Mouse (Mus musculus) CD4-positive helper T cell, adult 2 months (primary cell): ENCODE data around the gene Psmd9.

ENCODE experiments used
- DNase-seq: peaks from one replicate; pipeline ENCODE4 v3.0.0-alpha.2; 2012; ENCODE audit warnings: low read depth, missing footprints, low spot score

Gene Psmd9

GRCm38 (mm10) chr5:123137044-123137909 lies 31.9 kb upstream of the Psmd9 start:
- peak; percentile 72 for DNase-seq

- DNase-seq: no peak
Measured at GRCm38 (mm10) chr5:123137910-123138229, 31.3 kb upstream of the Psmd9 start.

- DNase-seq: peak; percentile 66
Measured at GRCm38 (mm10) chr5:123138230-123138911, 30.8 kb upstream of the Psmd9 start.

GRCm38 (mm10) chr5:123138953-123139721 lies 30.1 kb upstream of the Psmd9 start:
- DNase-seq: peak; percentile 82

DNA sequence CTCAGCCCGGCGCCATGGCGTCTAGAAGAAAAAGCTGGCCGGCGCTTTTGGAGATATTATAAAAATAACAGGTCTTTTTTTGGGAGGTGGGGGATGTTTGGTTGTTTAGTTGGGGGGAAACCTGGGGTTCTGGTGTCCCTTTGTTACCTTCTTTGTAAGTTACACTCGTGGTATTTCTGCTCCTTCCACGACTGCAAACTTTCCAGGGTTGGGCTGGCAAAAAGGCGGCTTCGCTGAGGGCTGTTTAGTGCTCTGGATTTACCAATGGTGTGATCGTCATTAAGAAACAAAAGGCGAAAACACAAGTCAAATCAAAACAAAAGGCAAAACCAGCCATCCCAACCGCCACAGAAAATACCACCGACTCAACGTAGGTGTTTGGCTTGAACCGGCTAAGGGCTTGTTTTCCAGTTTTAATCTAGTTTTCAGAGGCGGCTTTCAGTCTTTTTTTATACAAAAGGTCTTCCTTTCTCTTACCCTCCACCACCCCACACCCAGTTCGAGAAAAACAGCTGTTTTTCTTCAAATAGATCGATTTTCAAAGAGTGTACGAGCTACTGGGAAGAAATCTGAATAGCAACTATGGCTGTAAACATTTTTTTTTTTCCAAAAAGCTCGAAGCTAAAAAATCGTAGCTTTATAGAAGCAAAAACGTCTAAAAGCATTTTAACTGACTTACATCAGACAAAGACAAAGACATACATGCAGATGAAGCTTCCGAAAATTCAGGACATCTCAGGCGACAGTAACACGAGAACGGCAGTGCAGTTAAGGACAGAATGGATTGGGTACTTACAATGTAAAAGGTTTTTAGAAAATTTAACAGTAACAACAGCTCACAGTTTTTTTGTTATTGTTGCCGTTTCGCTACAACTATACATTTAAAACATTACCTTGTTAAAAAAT lies 29.2 kb upstream of the Psmd9 start:
- DNase-seq: peak; percentile 65

GRCm38 (mm10) chr5:123140694-123141554 lies 28.3 kb upstream of the Psmd9 start:
- peak; percentile 92 for DNase-seq

GRCm38 (mm10) chr5:123141555-123142160 lies 27.6 kb upstream of the Psmd9 start:
- DNase-seq: peak; percentile 60

DNA sequence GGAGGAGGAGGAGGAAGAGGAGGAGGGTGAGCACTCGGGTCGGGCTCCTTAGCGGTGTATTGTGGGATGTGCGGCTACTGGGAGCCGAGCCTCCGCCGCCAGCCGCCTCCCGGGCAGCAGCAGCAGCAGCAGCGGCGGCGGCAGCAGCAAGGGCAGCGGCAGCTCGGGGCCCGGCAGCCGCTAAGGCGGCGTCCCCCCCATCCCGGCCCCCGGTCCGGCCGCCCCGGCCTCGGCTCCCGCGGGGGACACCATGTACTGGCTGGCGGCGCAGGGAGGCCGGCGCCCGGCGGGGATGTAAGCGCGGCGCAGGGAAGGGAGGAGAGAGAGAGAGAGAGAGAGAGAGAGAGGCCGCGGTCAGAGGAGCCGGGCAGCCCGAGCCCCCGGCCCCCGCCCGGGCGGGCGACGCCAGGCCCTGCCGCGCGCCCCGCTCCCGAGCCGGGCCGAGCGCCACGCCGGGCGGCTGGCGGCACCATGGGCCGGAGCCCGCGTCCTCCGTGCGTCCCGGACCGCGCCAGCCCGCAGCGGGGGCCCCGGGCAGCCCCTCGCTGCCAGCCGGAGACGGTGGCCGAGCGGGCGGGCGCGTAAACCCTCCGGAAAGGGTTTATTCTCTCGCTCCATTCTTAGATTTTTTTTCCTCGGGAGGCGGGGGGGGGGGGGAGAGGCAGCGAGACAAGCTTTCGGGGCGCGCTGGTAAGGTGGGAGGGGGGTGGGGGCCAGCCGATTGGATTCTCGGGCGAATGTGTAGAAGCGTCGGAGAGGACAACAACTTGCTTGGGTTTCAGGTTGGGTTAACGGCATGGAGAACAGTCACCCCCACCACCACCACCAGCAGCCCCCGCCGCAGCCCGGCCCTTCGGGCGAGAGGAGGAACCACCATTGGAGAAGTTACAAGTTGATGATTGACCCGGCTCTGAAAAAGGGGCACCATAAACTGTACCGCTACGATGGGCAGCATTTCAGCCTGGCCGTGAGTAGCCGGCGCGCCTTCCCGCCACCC lies 26.8 kb upstream of the Psmd9 start, which contains the start of gene Setd1b:
Gene Setd1b (plus strand): TSS at position 33 of the 997 bp plus-strand sequence.
- DNase-seq: peak; percentile 78

DNA sequence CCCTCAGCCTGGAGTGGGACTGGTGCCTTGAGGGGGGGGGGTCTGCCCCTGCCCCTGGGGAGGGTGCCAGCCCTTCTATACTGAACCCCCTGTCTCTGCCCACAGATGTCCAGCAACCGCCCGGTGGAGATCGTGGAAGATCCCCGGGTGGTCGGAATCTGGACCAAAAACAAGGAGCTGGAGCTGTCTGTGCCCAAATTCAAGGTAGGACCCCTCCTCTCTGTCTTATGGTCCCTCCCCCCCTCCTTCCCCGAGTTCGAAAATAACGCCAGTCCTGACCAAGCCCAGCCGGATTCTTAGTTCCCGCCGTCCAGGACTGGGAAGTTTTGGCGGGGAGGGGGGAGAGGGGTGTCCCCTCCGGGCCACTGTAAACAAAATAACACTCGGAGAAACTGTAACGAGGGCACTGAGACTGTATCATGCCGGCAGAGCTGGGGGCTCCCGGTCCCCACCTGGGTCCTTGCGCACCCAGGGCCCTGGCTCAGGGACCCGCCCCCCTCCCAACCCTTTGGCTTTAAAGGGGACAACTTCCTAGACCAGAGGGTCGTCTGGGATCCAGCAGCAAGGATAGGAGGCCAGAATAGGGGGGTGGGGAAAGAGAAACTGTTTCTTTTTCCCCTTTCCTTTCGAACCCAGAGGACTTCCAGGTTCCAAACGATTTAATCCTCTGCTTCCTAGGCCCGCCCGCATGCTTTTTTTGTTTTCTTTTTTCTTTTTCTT lies 25.8 kb upstream of the Psmd9 start:
- DNase-seq: peak; percentile 64

- DNase-seq: peak; percentile 59
Measured at GRCm38 (mm10) chr5:123143971-123144745, 25.1 kb upstream of the Psmd9 start.

DNA sequence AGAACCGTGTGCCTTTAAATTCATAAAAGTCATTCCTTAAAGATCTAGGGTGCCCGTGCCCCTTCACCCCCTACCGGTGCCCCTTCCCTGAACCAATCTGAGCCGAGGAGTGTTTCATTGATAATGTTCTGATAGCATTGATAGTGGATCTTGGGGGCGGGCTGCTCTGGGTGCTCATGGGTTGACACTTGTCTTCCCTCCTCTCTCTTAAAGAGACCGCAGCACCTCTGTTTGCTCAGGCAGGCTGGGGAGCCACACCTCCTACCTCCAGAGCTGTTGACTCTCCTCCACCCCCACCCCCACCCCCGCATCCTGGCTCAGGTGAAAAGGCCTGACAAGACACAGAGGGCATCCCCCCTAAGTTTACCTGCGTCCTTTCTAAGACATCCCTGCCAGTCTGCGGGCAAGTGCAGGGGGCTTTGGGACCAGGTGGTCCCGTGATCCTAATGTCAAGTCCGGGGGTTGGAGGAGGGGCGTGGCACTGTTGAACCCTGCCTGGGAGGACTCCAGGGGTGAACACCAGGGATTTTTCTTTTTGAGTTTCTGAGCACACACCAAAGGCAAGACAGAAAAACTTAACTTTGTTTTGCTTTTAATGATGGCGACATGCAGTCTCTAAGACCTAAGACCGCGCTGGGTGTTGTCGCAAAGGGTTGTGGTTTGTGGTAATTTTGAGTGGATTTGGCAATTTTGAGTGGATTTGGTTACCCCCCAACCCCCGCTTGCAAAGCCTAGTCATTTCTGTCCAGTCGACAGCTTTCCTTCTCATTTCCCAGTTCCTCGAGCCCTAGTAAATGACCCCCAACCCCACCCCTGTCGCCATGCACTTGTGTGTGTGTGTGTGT lies 24.2 kb upstream of the Psmd9 start:
- DNase-seq: peak; percentile 77

DNA sequence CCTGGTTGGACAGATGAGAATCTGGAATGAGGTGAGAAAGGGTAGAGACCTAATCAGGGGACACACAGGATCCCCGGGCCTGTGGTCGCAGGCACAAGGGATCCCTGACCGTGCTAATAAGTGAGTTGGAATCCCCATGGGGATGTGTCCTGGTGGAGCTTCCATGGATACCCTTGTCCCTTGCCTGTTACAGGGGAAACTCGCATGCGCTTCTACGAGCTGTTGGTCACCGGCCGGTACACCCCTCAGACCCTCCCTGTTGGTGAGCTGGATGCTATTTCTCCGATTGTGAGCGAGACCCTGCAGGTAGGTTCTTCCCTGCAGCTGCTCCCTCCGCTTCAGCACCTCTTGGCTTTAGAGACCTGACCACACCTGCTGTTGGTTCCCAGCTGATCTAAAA lies 22.9 kb upstream of the Psmd9 start:
- DNase-seq: no peak

- DNase-seq: no peak
Measured at GRCm38 (mm10) chr5:123147569-123147968, 21.6 kb upstream of the Psmd9 start.

GRCm38 (mm10) chr5:123148073-123148722 lies 21.0 kb upstream of the Psmd9 start:
- DNase-seq: no peak
